Comparison of ENCODE assay signal across 22 mouse cellular contexts in the genomic region with DNA sequence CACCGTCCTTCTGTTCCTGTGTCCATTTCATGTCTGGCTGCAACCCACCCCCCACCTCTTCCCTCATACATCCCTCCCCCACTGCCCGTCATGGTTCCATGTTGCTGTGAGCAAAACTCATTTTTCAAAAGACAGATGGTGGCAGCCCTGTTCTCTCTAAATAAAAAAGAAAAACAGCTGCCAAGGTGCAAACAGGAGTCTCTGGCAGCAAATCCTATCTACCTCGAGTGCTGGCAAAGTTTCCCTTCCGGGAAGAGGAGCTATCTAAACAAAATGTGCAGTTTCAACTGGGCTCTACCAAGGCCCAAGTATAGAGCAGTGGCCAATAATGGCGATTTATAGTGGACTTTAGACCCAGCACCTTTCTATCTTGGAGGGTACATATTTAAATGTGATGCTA.
DNase-seq lines count a peak whose midpoint lies in the region; ATAC-seq lines count a peak whose summit lies in the region.
"Had no signal": no experiment of that assay in that cellular context is flagged by ENCODE, and none has a peak within 500 bp of the region (broad histone marks: within the 10 kb centered on the region; RNA-seq: fewer than 3 reads in every experiment).

No protein-coding gene starts in this region.

- DNase-seq in hindbrain, embryonic 10.5 days (ENCODE audit: low spot score) = no peak
- peak; percentile 24 for DNase-seq in right cerebral cortex, adult 18-20 months
- DNase-seq in right cerebral cortex, postnatal 36 days (ENCODE audit: low spot score in 2 of 2) = no peak
- peak; percentile 80 for DNase-seq in cerebellum, adult 9-10 months
- no peak for DNase-seq in kidney, postnatal 10 days
- no peak for DNase-seq in kidney, postnatal 36 days
- DNase-seq: adrenal gland, adult 8-10 months; gastrocnemius, postnatal 36 days; heart, postnatal 10 days; kidney, adult 2 months; kidney, postnatal 25 days; right cerebral cortex, postnatal 4 days; thymus, adult 2 months had no signal

- peaks cover 11% of the 10 kb centered on the region for H3K4me1 ChIP-seq in hindbrain, embryonic 15.5 days (replicated peaks)
- H3K4me1 ChIP-seq in hindbrain, embryonic 10.5 days (replicated peaks) = no peaks in the 10 kb centered on the region
- peaks cover 6% of the 10 kb centered on the region; the same call in 1 of the 2 replicates for H3K4me1 ChIP-seq in neural tube, embryonic 14.5 days (ENCODE audit: control insufficient read depth, insufficient read depth, low read length)
- H3K4me1 ChIP-seq: embryonic facial prominence, embryonic 10.5 days; limb, embryonic 12.5 days; midbrain, embryonic 10.5 days; neural tube, embryonic 12.5 days had no signal

- ATAC-seq in hindbrain, embryonic 15.5 days (ENCODE audit: low FRiP score, low read depth) = no peak
- no peak for ATAC-seq in neural tube, embryonic 14.5 days (ENCODE audit: low read depth)

- WGBS in hindbrain, embryonic 15.5 days = 63% methylated on average over 5 of the region's 5 CpGs
- WGBS in hindbrain, embryonic 10.5 days = 84% methylated on average over 5 of the region's 5 CpGs
- 49% methylated on average over 5 of the region's 5 CpGs for WGBS in neural tube, embryonic 14.5 days

- H3K9me3 ChIP-seq in hindbrain, embryonic 15.5 days = no peaks in the 10 kb centered on the region
- H3K9me3 ChIP-seq in hindbrain, embryonic 10.5 days = no peaks in the 10 kb centered on the region
- H3K9me3 ChIP-seq in neural tube, embryonic 14.5 days (ENCODE audit: control insufficient read depth, low read length) = no peaks in the 10 kb centered on the region
- H3K9me3 ChIP-seq: embryonic facial prominence, embryonic 10.5 days; limb, embryonic 12.5 days; midbrain, embryonic 10.5 days; neural tube, embryonic 12.5 days had no signal

- H3K9ac ChIP-seq in hindbrain, embryonic 15.5 days = no peak overlapping the region
- no peak overlapping the region for H3K9ac ChIP-seq in neural tube, embryonic 14.5 days (replicated peaks; ENCODE audit: low read depth, low read length)
- H3K9ac ChIP-seq: limb, embryonic 12.5 days; liver, embryonic 14.5 days; neural tube, embryonic 12.5 days had no signal

- H3K4me2 ChIP-seq in hindbrain, embryonic 15.5 days = no peak overlapping the region
- H3K4me2 ChIP-seq in neural tube, embryonic 14.5 days (ENCODE audit: low read depth, low read length) = no peak overlapping the region
- H3K4me2 ChIP-seq: heart, embryonic 11.5 days; limb, embryonic 12.5 days; neural tube, embryonic 12.5 days had no signal

- H3K36me3 ChIP-seq in hindbrain, embryonic 15.5 days = no peaks in the 10 kb centered on the region
- H3K36me3 ChIP-seq in hindbrain, embryonic 10.5 days = no peaks in the 10 kb centered on the region
- no peaks in the 10 kb centered on the region for H3K36me3 ChIP-seq in neural tube, embryonic 14.5 days (ENCODE audit: control insufficient read depth, insufficient read depth, low read length)
- H3K36me3 ChIP-seq: embryonic facial prominence, embryonic 10.5 days; limb, embryonic 12.5 days; midbrain, embryonic 10.5 days; neural tube, embryonic 12.5 days had no signal

- H3K27ac ChIP-seq in hindbrain, embryonic 15.5 days (replicated peaks) = 0 out of 2 replicates have a peak overlapping the region, but pooled peaks have one; percentile 10
- H3K27ac ChIP-seq in hindbrain, embryonic 10.5 days = no peak overlapping the region
- peak overlapping the region; percentile 62 for H3K27ac ChIP-seq in neural tube, embryonic 14.5 days (ENCODE audit: low read depth, low read length)
- H3K27ac ChIP-seq: embryonic facial prominence, embryonic 10.5 days; limb, embryonic 12.5 days; liver, embryonic 14.5 days; macrophage; midbrain, embryonic 10.5 days; neural tube, embryonic 12.5 days had no signal

- H3K27me3 ChIP-seq in hindbrain, embryonic 15.5 days = no peaks in the 10 kb centered on the region
- H3K27me3 ChIP-seq in hindbrain, embryonic 10.5 days (ENCODE audit: insufficient read depth, poor library complexity, severe bottlenecking) = no peaks in the 10 kb centered on the region
- no peaks in the 10 kb centered on the region for H3K27me3 ChIP-seq in neural tube, embryonic 14.5 days (ENCODE audit: control insufficient read depth, insufficient read depth, low read length)
- H3K27me3 ChIP-seq: limb, embryonic 12.5 days; neural tube, embryonic 12.5 days had no signal

- H3K4me3 ChIP-seq in hindbrain, embryonic 15.5 days = no peak overlapping the region
- H3K4me3 ChIP-seq in hindbrain, embryonic 10.5 days = no peak overlapping the region
- no peak overlapping the region for H3K4me3 ChIP-seq in neural tube, embryonic 14.5 days (ENCODE audit: low read depth, low read length)
- H3K4me3 ChIP-seq: embryonic facial prominence, embryonic 10.5 days; limb, embryonic 12.5 days; midbrain, embryonic 10.5 days; neural tube, embryonic 12.5 days had no signal

Comparison
In these comparisons a context has a peak if more than half of its experiments do, and no peak if none do; other contexts are left out.
1. DNase-seq: peak in right cerebral cortex, adult 18-20 months (single experiment) and cerebellum, adult 9-10 months (single experiment); none in hindbrain, embryonic 10.5 days (single experiment), right cerebral cortex, postnatal 36 days (0 of 2), kidney, postnatal 10 days (single experiment) and kidney, postnatal 36 days (0 of 2).